8 mouse cellular contexts compared by ENCODE assay signal in the genomic region with DNA sequence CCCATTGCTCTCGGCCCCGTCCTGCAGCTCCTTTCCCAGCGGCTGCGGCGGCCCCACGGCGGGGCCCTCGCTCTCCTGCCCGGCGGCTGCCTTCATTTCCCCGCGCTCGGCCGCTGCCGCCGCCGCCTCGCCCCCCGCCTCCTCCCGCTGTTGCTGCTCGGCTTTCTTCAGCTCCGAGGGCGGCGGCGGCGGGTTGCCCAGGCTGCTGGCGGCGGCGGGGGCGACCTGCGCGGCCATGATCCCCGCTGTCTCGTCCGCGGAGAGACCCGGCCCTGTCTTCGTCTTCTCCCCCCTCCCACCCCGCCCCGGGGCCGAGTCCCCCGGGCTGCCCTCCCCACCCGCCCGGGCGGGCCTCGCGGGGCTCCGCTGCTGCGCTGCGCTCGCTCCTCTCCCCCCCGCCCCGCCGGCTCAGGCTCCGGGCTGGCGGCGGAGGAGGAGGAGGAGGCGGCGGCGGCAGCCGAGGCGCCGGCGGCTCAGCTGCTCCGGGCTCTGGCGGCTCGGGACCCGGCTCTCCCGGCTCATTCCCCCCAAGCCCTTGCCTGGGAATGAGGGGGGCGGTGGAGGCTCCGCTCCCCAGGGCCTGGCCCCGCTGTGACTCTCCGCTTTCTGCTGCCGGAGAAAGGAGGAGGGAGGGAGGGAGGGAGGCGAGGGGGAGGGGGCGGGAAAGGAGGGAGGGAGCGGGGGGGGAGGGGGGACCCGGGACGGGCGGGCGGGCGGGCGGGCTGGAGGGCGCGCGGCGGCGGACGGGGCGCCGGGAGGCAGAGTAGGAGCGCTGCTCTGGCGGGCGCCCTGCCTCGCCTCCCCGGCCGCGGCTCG. TPM values are rescaled to one million over a fixed set of nuclear protein-coding genes. Genes with fewer than 3 reads are reported as not detected.
DNase-seq lines count a peak whose midpoint lies in the region; ATAC-seq and TF ChIP-seq lines count a peak whose summit lies in the region.

No protein-coding gene starts in this region.

- peaks cover 12% of the 10 kb centered on the region for H3K4me1 ChIP-seq in cerebellum, adult 2 months (ENCODE audit: control insufficient read depth, insufficient read depth, low read length)
- H3K4me1 ChIP-seq in hindbrain, embryonic 14.5 days (replicated peaks; ENCODE audit: control insufficient read depth, insufficient read depth, low read length): peaks cover 46% of the 10 kb centered on the region
- peaks cover 61% of the 10 kb centered on the region for H3K4me1 ChIP-seq in midbrain, embryonic 10.5 days

- H3K4me2 ChIP-seq in hindbrain, embryonic 14.5 days (replicated peaks): peak overlapping the region; percentile 99

- peak; percentile 84 for DNase-seq in Muller cell, postnatal 12 days (ENCODE audit: inconsistent ontology term)
- DNase-seq in cerebellum, adult 2 months: peak; percentile 76 to 80
- peak; percentile 32 to 35 for DNase-seq in frontal cortex, postnatal 25 days (ENCODE audit: low spot score in 2 of 2)
- peak; percentile 75 for DNase-seq in hindbrain, embryonic 14.5 days (ENCODE audit: low spot score)
- peak; percentile 53 to 57 for DNase-seq in left cerebral cortex, adult 8-10 months (ENCODE audit: low spot score in 2 of 2)
- peak; percentile 87 for DNase-seq in midbrain, embryonic 10.5 days (ENCODE audit: low spot score)
- peak; percentile 47 for DNase-seq in spleen, adult 12 weeks (ENCODE audit: low spot score)

- TF ChIP-seq POLR2A in cerebellum, adult 2 months (IDR thresholded peaks at IDR 0.05; ENCODE audit: borderline replicate concordance, insufficient read depth, low read length): no peak

- peak overlapping the region; percentile 85 for H3K4me3 ChIP-seq in cerebellum, adult 2 months (replicated peaks; ENCODE audit: insufficient read depth, low read depth, low read length)
- peak overlapping the region; percentile 100 for H3K4me3 ChIP-seq in hindbrain, embryonic 14.5 days (replicated peaks; ENCODE audit: low read length)
- peak overlapping the region; percentile 100 for H3K4me3 ChIP-seq in midbrain, embryonic 10.5 days

- H3K36me3 ChIP-seq in hindbrain, embryonic 14.5 days (replicated peaks; ENCODE audit: control insufficient read depth, insufficient read depth): no peaks in the 10 kb centered on the region
- peaks cover 18% of the 10 kb centered on the region for H3K36me3 ChIP-seq in midbrain, embryonic 10.5 days

- no peaks in the 10 kb centered on the region for H3K27me3 ChIP-seq in cerebellum, adult 2 months (ENCODE audit: control insufficient read depth, insufficient read depth, low read length)
- no peaks in the 10 kb centered on the region for H3K27me3 ChIP-seq in hindbrain, embryonic 14.5 days (ENCODE audit: control insufficient read depth, insufficient read depth, low read length)
- H3K27me3 ChIP-seq in midbrain, embryonic 10.5 days (ENCODE audit: low read depth, poor library complexity, severe bottlenecking): no peaks in the 10 kb centered on the region

- peak overlapping the region; percentile 97 for H3K27ac ChIP-seq in cerebellum, adult 2 months (ENCODE audit: insufficient read depth, low read length)
- H3K27ac ChIP-seq in hindbrain, embryonic 14.5 days: peak overlapping the region; percentile 100
- H3K27ac ChIP-seq in midbrain, embryonic 10.5 days (replicated peaks): peak overlapping the region; percentile 100

- TF ChIP-seq CTCF in cerebellum, adult 2 months (IDR thresholded peaks at IDR 0.05; ENCODE audit: borderline replicate concordance, insufficient read depth, low read depth, low read length): no peak

- ATAC-seq in hindbrain, embryonic 14.5 days (ENCODE audit: low FRiP score): peak; percentile 50
- no peak for ATAC-seq in megakaryocyte progenitor cell, adult 5-6 weeks (replicated peaks; ENCODE audit: poor library complexity)

- WGBS in cerebellum, adult 2 months: 2% methylated on average over 38 of the region's 99 CpGs
- WGBS in hindbrain, embryonic 14.5 days: 0% methylated on average over 10 of the region's 99 CpGs
- 0% methylated on average over 42 of the region's 99 CpGs for WGBS in midbrain, embryonic 10.5 days

- no peaks in the 10 kb centered on the region for H3K9me3 ChIP-seq in hindbrain, embryonic 14.5 days (ENCODE audit: control insufficient read depth, low read length)
- no peaks in the 10 kb centered on the region for H3K9me3 ChIP-seq in midbrain, embryonic 10.5 days (replicated peaks)

- H3K9ac ChIP-seq in hindbrain, embryonic 14.5 days: peak overlapping the region; percentile 100

RNA-seq across cellular contexts. Expression of gene Arid1a, which starts 3.0 kb away (rescaled TPM):
- polyA plus RNA-seq in cerebellum, adult 2 months (2012; rRNA removed): 49.4 and 52.2 TPM in 2 replicates
- 35.5 and 37.8 TPM in 2 replicates for polyA plus RNA-seq in hindbrain, embryonic 14.5 days (2014; fragmentation: Nextera tagmentation; extraction: Ambion mirVana)
- total RNA-seq in left cerebral cortex, adult 8-10 months (2022): 10 to 100 TPM; 86.3 to 93.9 (median 90.7) TPM
- 32.7 and 34.5 TPM in 2 replicates for polyA plus RNA-seq in midbrain, embryonic 10.5 days (2016; fragmentation: Nextera tagmentation; extraction: Ambion mirVana)
- 106 and 108 TPM in 2 replicates for total RNA-seq in megakaryocyte progenitor cell, adult 5-6 weeks (2015)
- total RNA-seq in megakaryocyte progenitor cell, adult 5-6 weeks (2017): 27.0 and 30.0 TPM in 2 replicates

Comparison
In these comparisons a context has a peak if more than half of its experiments do, and no peak if none do; other contexts are left out.
1. DNase-seq: peak in every context shown above with its lines; median percentile 87 in midbrain, embryonic 10.5 days; 84 in Muller cell, postnatal 12 days; 78 in cerebellum, adult 2 months; 75 in hindbrain, embryonic 14.5 days; 55 in left cerebral cortex, adult 8-10 months; 47 in spleen, adult 12 weeks; 34 in frontal cortex, postnatal 25 days.